Mouse (Mus musculus) mesoderm, embryonic 11.5 days (tissue): ENCODE data around the gene Fam78b.

Experiments used
- DNase-seq: peaks from one replicate; pipeline ENCODE4 v3.0.0-alpha.2; 2012; ENCODE audit warnings: low read depth, low spot score

Gene Fam78b

GRCm38 (mm10) chr1:167001174-167001843, at the start of gene Fam78b:
Gene Fam78b, plus strand, starts transcription at chr1:167001417.
- DNase-seq: no peak

GRCm38 (mm10) chr1:166964508-166964907, 36.7 kb upstream of the Fam78b start:
- DNase-seq: peak; percentile 82

GRCm38 (mm10) chr1:166968271-166968670, 32.9 kb upstream of the Fam78b start:
- DNase-seq: no peak

GRCm38 (mm10) chr1:166973731-166974130, 27.5 kb upstream of the Fam78b start:
- no peak for DNase-seq

GRCm38 (mm10) chr1:166978611-166979010, 22.6 kb upstream of the Fam78b start:
- peak; percentile 10 for DNase-seq

GRCm38 (mm10) chr1:166994266-166994665, 7.0 kb upstream of the Fam78b start:
- DNase-seq: no peak

GRCm38 (mm10) chr1:166996250-166996649, 5.0 kb upstream of the Fam78b start:
- DNase-seq: no peak

GRCm38 (mm10) chr1:166996811-166997210, 4.4 kb upstream of the Fam78b start:
- DNase-seq: no peak

DNA sequence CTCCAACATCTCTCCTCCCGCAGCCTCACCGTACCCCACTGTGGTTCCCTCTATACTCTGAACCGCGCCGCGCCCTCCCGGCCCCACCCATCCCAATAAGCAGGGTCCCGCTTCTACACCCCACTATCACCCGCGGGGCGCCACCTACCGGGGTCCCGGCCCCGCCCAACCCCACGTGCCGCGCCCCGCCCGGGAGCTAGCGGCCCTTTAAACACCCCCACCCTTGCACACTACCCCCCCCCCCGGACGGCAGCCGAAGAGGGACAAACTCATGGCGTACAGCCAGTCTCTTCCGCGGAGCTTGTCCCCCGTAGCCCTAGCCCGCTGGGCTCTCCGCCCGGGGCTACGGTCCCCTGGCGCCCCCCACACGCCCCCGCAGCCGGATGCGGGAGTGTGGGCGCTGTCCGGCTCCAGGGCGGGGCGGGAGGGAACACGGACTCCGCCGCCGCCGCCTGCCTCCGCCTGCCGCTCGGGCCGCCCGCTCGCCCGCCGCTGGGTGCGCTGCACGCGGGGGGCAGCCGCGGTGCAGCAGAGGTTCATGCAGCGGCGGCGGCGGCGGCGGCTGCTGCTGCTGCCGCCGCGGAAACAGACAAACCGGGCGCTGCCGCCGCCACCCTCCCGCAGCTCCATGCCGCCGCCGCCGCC, 566 bp upstream of the Fam78b start:
- DNase-seq: peak; percentile 77

DNA sequence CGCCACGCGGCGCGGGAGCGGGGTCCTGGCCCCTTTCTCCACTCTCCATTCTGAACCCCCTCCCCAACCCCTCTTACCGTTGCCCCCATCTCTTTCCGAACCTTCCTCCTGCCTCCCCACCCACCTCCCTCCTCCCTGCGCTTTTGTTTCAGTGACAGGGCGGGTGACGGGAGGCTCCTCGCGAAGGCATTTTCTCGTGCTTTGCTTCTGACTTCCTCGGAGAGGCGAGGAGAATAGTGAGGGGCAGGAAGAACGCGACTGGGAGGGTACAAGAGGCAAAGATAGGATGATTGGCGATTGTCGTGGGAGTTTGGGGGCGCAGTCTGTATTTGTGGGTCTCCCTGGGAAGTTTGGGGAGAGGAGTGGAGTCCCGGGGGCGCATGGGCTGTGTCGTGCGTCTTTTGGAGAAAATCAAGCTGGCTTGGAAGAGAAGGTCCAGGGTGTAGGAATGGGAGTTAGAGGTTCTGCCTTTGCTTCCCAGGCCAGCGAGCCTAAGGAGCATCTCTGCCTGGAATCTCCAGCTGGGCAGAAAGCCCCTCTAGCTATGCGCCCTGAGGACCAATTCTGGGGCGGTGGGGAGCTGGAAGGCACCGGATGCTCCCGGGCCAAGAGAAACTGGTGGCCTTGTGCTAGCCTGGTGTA, 748 bp downstream of the Fam78b start:
- DNase-seq: no peak

DNA sequence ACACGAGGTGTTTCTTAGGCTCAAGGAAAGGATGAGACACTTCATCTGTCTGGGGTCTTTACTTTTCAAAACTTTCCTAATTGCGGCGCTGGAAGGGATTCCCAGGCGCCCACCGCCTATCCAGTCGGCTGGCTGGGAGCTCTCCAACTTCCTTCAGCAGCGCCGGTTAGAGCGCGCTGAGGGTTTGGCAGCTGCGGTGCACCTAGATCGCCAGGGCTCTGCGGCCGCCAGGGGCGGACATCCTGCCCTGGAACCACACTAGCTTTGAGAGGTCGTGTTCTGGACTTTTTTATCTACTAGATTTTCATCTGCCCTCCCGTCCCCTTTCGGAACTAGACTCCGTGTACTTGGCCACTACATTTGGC, 1.3 kb downstream of the Fam78b start:
- DNase-seq: peak; percentile 78

GRCm38 (mm10) chr1:167004621-167005020, 3.4 kb downstream of the Fam78b start:
- no peak for DNase-seq

DNA sequence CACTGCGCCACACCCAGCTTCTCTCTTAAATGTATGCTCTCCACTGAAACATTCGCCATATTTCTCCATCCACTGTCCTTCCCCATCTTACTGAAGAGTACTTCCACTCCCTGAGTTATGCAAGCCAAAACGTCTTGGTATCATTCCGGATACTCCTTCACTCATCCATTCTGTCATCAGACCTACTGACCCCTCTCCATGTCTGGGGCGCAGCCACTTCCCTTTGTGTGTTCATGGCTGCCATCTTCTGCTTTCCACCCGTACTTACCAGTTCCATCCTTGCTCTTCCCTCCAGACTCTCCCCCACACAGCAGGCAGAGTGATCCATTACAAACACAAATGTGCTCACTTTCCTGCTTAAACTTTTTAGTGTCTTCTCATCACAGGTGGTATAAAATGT, 6.1 kb downstream of the Fam78b start:
- DNase-seq: no peak

DNA sequence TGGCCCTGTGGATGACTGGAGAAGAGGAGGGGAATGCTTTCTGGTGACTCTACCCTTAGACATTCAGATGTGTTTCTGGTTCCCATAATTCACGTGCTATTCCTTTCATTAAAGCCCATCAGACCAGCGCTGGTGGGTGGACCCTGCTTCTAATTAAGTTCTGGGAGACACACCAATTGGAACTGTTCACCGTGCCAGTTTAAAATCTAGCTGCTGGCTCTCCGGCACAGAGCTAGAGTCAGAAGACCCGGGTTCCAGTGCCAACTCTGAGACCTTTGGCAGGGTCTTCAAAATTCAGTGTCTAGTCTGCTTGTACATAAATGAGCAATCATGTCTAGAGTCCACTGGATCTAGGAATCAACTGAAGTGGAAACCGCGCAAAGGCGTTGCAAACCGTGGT, 9.0 kb downstream of the Fam78b start:
- no peak for DNase-seq

GRCm38 (mm10) chr1:167011301-167011700, 10.1 kb downstream of the Fam78b start:
- peak; percentile 54 for DNase-seq

- DNase-seq: no peak
Measured at GRCm38 (mm10) chr1:167012616-167013015, 11.4 kb downstream of the Fam78b start.

GRCm38 (mm10) chr1:167013234-167013864, 12.1 kb downstream of the Fam78b start:
- peak; percentile 53 for DNase-seq

DNA sequence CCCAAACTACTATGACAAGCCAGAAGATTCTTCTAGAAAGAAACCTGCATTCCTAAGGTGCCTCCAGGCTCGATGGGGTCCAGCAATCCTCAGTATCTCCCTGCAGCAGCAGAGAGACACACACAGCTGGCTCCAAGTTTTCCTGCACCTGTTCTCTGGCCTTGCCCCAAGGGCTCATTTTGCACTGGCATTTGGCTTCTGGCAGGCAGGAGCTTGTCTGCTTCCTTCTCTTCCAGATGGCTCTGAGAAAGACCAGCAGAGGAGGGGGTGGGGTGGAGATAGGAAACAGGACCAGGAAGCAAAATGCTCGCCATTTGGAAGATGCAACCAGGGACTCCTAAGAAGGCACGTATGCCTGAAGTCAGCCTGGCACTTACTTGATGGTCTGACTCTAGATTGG, 15.1 kb downstream of the Fam78b start:
- no peak for DNase-seq

DNA sequence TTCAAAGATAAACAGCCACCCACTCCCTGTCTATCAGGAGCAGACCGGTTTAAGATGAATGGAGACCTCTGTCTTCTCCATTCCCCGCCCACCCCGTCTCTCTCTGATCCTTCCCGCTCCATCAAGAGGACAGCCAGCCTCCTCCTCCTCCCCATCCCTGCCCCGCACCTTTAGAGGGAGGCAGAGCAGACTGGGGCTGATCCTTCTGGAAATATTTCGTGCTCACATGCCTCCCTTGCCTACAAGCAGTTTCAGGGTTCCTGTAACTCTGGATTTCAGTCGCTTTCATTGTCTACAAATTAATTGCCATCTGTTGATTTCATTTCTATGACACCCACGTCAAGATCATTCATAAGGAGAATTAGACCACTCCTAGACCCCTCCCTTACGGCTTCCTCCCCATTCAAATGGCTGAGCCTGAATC, 20.8 kb downstream of the Fam78b start:
- DNase-seq: no peak

DNA sequence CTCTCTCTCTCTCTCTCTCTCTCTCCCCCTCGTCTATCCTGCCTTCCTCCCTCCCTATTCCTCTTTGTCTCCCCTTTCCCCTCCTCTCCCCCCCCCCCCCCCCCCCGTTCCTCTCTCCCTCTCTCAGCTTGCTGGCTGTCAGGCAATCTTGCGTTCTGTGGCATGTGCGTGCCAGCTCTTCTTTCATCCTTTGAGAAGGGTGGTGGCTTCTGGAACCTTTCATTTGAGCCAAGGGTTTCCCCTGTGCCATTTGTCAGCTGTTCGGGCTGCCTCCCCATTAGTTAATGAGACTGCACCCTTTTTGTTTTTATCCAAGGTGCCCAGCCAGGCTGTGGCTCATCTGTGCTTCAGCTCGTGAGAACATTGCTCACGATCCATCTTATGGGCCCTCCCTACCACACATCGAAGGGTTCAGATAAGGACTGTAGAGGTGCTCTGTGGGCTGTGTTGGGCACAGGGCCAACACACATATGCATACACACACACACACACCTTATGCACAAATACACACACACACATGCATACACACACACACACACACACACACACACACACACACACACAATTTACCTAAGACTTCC, 21.4 kb downstream of the Fam78b start:
- DNase-seq: no peak

GRCm38 (mm10) chr1:167023794-167024193, 22.6 kb downstream of the Fam78b start:
- DNase-seq: no peak

DNA sequence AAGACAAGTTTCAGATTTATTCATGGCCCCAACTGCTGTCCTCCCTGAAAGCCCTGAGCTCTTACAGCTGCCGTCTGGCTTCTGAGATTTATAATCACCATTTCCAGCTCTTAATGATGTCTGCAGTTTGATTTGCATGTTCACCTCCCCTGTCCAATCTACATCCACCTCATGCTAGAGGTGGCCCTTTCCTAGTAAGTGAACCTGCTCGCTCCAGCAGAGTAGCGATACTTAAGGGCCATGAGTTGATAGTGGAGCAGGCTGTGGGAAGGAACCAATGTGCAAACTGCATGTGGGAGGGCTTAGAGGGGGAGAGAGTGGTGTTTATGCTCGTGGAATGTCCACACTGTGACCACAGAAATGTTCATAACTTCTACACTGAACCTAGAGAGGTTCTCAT, 23.7 kb downstream of the Fam78b start:
- no peak for DNase-seq
